Mouse (Mus musculus) hindbrain, embryonic 14.5 days (tissue): ENCODE results near the gene Clmn. TPM values are rescaled to one million over a fixed set of nuclear protein-coding genes. Genes with fewer than 3 reads are reported as not detected.
A peak's percentile ranks its signal among the peaks of the same experiment; 100 is the strongest.

ENCODE experiments used
- ATAC-seq: fragments of 200-750 bp; cut with Nextera tagmentation; 2 replicates; pipeline ENCODE4 v1.8.0; 2017; ENCODE audit warnings: moderate number of reproducible peaks, mild to moderate bottlenecking, moderate TSS enrichment, moderate library complexity; ENCODE audit not compliant: low FRiP score
- DNase-seq: peaks from one replicate; pipeline ENCODE4 v3.0.0-alpha.2; 2015; ENCODE audit warnings: low spot score
- H3K27ac ChIP-seq: fragments of 300-500 bp; sonication (generic); 2 replicates; pipeline ENCODE4 v1.5.1; 2014; ENCODE audit warnings: mild to moderate bottlenecking, moderate library complexity
- H3K27me3 ChIP-seq: fragments of 300-500 bp; sonication (generic); 2 replicates; pipeline ENCODE4 v1.6.1; 2014; ENCODE audit warnings: mild to moderate bottlenecking, low read length, mixed read lengths; ENCODE audit not compliant: control insufficient read depth, insufficient read depth
- H3K36me3 ChIP-seq: fragments of 300-500 bp; sonication (generic); replicated peaks from 2 replicates; pipeline ENCODE4 v1.6.1; 2014; ENCODE audit not compliant: control insufficient read depth, insufficient read depth
- H3K4me1 ChIP-seq: fragments of 300-500 bp; sonication (generic); replicated peaks from 2 replicates; pipeline ENCODE4 v1.6.1; 2014; ENCODE audit warnings: antibody characterized with exemption, low read length, mixed read lengths; ENCODE audit not compliant: control insufficient read depth, insufficient read depth
- H3K4me2 ChIP-seq: fragments of 300-500 bp; sonication (generic); replicated peaks from 2 replicates; pipeline ENCODE4 v1.6.1; 2014; ENCODE audit warnings: mild to moderate bottlenecking, moderate library complexity
- H3K4me3 ChIP-seq: fragments of 300-500 bp; sonication (generic); replicated peaks from 2 replicates; pipeline ENCODE4 v1.5.1; 2014; ENCODE audit warnings: mild to moderate bottlenecking, low read length
- H3K9ac ChIP-seq: fragments of 300-500 bp; sonication (generic); 2 replicates; pipeline ENCODE4 v1.6.1; 2014
- H3K9me3 ChIP-seq: fragments of 300-500 bp; sonication (generic); 2 replicates; pipeline ENCODE4 v1.6.1; 2016; ENCODE audit warnings: low read length; ENCODE audit not compliant: control insufficient read depth
- WGBS: fragments of 180-500 bp; shearing (Covaris S2); extraction: QIAGEN DNeasy Blood & Tissue Kit; methylation state at CpG from one replicate; pipeline ENCODE4 v1.1.7; 2014; 5-methylcytosine and 5-hydroxymethylcytosine counted together
- polyA plus RNA-seq: library from polyadenylated mRNA; unstranded; fragments of >200 nt; fragmentation: Nextera tagmentation; extraction: Ambion mirVana; gene quantifications from 2 replicates; pipeline ENCODE4 v1.2.1, GENCODE M21; 2014

Clmn gene
- polyA plus RNA-seq, 1 experiment from 2014 or later = 1.7 TPM

GRCm38 (mm10) chr12:104867851-104868250 lies 3.0 kb upstream of the Clmn start:
- peaks cover 3% of the 10 kb centered on the region; the same call in 1 of the 2 replicates for H3K4me1 ChIP-seq
- no peaks in the 10 kb centered on the region for H3K36me3 ChIP-seq
- no peaks in the 10 kb centered on the region for H3K9me3 ChIP-seq
- H3K27me3 ChIP-seq = no peaks in the 10 kb centered on the region
- no peak overlapping the region for H3K27ac ChIP-seq
- WGBS = 81% methylated on average over 6 of the region's 6 CpGs
- ATAC-seq = no peak
- DNase-seq = no peak
- H3K9ac ChIP-seq = no peak overlapping the region
- H3K4me3 ChIP-seq = no peak overlapping the region
- H3K4me2 ChIP-seq = no peak overlapping the region

GRCm38 (mm10) chr12:104865166-104865535 lies 275 bp upstream of the Clmn start:
- H3K27ac ChIP-seq = no peak overlapping the region
- H3K4me2 ChIP-seq = peak overlapping the region; percentile 83
- peak; percentile 26 for DNase-seq
- H3K9me3 ChIP-seq = no peaks in the 10 kb centered on the region
- no peaks in the 10 kb centered on the region for H3K27me3 ChIP-seq
- peak overlapping the region; percentile 93 for H3K9ac ChIP-seq
- H3K4me1 ChIP-seq = peaks cover 3% of the 10 kb centered on the region; the same call in 1 of the 2 replicates
- 0% methylated on average over 6 of the region's 10 CpGs for WGBS
- peak overlapping the region; percentile 74 for H3K4me3 ChIP-seq
- H3K36me3 ChIP-seq = no peaks in the 10 kb centered on the region
- ATAC-seq = peak; percentile 73

- Histone ChIP-seq H3K4me2 (0 out of 2 replicates have a peak overlapping the region, but pooled peaks have one; percentile 83), H3K36me3 (no peaks in the 10 kb centered on the region), H3K4me1 (peaks cover 9% of the 10 kb centered on the region; the same call in 1 of the 2 replicates), H3K4me3 (no peak overlapping the region), H3K27ac (no peak overlapping the region), H3K27me3 (no peaks in the 10 kb centered on the region), H3K9ac (no peak overlapping the region), H3K9me3 (no peaks in the 10 kb centered on the region)
- 84% methylated on average over 7 of the region's 7 CpGs for WGBS
- ATAC-seq = no peak
- DNase-seq = no peak
These were observed 1.2 kb downstream of the Clmn start for GRCm38 (mm10) chr12:104863653-104864052.

DNA sequence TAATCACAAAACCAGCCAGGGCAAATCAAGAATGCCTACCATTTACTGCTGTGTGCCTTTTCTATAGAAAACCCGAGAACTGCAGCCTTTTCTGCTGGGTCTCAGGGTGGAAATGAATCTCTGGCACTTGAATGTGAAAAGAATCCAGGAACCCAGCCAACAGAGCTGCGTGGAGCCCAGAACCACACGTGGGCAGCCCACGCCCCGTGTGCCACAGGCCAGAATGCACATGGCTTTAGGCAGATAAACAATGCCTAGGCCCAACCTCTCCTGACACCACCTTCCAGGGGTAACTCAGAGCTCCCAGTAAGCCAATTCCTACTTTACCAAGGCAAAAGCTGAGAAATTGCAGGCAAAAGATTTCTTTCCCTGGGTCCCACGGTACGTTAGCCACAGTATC lies 5.7 kb downstream of the Clmn start:
- DNase-seq = no peak
- Histone ChIP-seq H3K36me3 (no peaks in the 10 kb centered on the region), H3K9ac (no peak overlapping the region), H3K4me2 (no peak overlapping the region), H3K4me1 (0 out of 2 replicates have a peak, but pooled peaks cover 6% of the 10 kb centered on the region), H3K4me3 (no peak overlapping the region), H3K9me3 (no peaks in the 10 kb centered on the region), H3K27me3 (no peaks in the 10 kb centered on the region), H3K27ac (no peak overlapping the region)
- ATAC-seq = no peak
- 67% methylated on average over 7 of the region's 7 CpGs for WGBS

DNA sequence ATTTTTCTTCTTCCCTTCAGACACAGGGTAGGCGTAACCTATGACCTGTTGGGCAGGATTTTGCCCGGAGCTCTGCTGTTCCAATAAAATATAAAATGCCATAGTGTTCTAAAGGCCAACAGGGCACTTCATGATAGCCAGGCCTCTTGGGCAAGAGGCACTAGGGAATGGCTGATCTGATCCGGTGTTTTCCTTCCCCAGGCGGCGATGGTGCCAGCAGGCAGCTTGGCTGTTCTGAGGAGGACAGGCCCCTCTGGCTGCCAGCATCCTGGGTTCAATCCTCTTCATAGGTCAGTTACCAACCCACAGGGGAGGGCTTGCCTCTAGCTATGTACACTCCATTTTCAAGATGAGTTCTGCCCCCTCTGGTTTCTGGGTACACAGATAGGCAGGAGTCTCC lies 6.1 kb downstream of the Clmn start:
- Histone ChIP-seq H3K9me3 (no peaks in the 10 kb centered on the region), H3K36me3 (no peaks in the 10 kb centered on the region), H3K4me3 (no peak overlapping the region), H3K9ac (no peak overlapping the region), H3K27me3 (no peaks in the 10 kb centered on the region), H3K4me2 (no peak overlapping the region), H3K27ac (no peak overlapping the region), H3K4me1 (0 out of 2 replicates have a peak, but pooled peaks cover 6% of the 10 kb centered on the region)
- 54% methylated on average over 5 of the region's 5 CpGs for WGBS
- ATAC-seq (no peak), DNase-seq (no peak)

DNA sequence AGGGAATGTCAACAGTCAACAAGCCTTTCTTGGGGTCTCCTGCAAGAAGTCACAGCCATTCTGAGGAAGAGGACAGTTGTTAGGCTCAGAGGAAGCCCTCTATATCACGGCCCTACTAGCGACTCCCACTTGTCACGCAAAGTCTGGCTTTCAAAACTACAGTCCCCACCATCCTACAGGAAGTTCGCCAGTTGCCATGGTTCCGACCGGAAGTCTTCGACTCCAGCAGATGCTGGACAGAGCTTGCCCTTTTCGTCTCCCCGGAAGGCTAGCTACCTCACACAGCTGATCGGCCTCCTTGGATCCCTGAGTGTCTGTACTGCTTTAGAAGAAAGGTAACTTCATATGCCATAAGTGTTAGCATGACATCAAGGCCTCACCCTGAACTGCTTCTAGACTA lies 7.3 kb downstream of the Clmn start:
- Histone ChIP-seq H3K4me2 (no peak overlapping the region), H3K36me3 (no peaks in the 10 kb centered on the region), H3K4me3 (no peak overlapping the region), H3K9me3 (no peaks in the 10 kb centered on the region), H3K4me1 (0 out of 2 replicates have a peak, but pooled peaks cover 6% of the 10 kb centered on the region), H3K27ac (no peak overlapping the region), H3K27me3 (no peaks in the 10 kb centered on the region), H3K9ac (no peak overlapping the region)
- WGBS = 88% methylated on average over 10 of the region's 10 CpGs
- DNase-seq (no peak), ATAC-seq (no peak)

DNA sequence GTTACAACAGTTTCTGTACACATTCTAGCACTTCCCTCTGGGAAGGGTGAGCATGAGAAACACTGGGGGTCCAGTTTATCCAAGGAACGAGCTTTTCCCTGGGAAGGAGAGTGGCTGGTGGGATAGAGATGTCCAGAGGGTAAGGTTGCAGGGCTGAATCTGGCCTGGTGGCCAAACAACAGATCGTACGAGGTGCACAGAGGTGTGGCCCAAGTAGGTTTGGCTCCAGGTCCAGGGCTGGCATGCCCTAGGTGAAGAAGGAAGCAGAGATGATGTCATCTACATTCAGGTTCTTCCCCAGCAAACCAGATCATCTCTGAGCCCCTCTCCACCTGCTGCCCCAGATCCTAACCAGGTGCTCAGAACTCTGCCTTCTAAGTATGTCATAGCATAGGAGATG lies 8.3 kb downstream of the Clmn start:
- no peak for ATAC-seq
- Histone ChIP-seq H3K27ac (no peak overlapping the region), H3K4me3 (no peak overlapping the region), H3K4me2 (no peak overlapping the region), H3K9me3 (no peaks in the 10 kb centered on the region), H3K4me1 (0 out of 2 replicates have a peak, but pooled peaks cover 6% of the 10 kb centered on the region), H3K27me3 (no peaks in the 10 kb centered on the region), H3K36me3 (no peaks in the 10 kb centered on the region), H3K9ac (no peak overlapping the region)
- 80% methylated on average over 3 of the region's 3 CpGs for WGBS
- DNase-seq = no peak

DNA sequence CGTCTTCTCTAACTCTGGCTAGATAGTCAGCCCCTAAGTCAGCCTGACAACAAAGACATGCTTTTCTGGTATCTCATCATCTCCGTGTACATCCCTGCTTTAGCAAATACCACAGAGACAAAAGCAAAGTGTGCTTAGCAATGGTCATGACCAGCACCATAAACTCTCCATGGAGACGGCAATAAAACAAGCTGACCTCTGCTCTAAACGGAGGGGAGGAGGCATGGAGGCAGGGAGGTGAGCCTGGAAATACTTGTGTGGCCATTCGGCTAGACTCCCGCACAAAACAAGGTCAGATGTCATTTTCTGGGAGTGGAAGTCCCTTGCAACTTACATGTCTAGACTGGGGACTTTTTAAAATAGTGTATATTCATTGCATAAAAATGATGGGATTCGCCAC lies 9.3 kb downstream of the Clmn start:
- Histone ChIP-seq H3K4me3 (no peak overlapping the region), H3K4me1 (0 out of 2 replicates have a peak, but pooled peaks cover 12% of the 10 kb centered on the region), H3K36me3 (no peaks in the 10 kb centered on the region), H3K9ac (no peak overlapping the region), H3K4me2 (no peak overlapping the region), H3K9me3 (no peaks in the 10 kb centered on the region), H3K27me3 (no peaks in the 10 kb centered on the region), H3K27ac (no peak overlapping the region)
- ATAC-seq (no peak), DNase-seq (no peak)
- WGBS = 65% methylated on average over 7 of the region's 7 CpGs

DNA sequence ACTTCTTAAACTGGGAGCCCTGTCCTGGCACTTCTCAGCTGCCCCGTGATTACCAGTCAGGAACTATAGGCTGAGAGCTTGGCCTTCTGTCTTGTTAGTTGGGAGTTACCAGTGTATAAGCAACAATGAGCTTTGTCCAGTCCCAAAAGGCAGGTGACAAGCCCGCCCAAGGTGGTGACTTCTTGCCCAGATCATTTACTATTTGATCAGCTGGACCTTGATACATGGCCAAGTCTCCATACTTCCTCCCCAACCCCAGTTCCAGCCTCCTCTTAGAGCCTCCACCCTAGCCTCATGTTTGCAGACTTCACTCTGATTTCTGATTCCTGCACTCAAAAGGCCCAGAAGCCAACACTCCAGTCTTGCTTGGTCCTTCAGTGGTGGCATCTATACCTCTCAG lies 10.1 kb downstream of the Clmn start:
- Histone ChIP-seq H3K27me3 (no peaks in the 10 kb centered on the region), H3K27ac (no peak overlapping the region), H3K9me3 (no peaks in the 10 kb centered on the region), H3K4me3 (no peak overlapping the region), H3K4me2 (no peak overlapping the region), H3K9ac (no peak overlapping the region), H3K4me1 (0 out of 2 replicates have a peak, but pooled peaks cover 12% of the 10 kb centered on the region), H3K36me3 (no peaks in the 10 kb centered on the region)
- ATAC-seq (no peak), DNase-seq (no peak)
- 92% methylated on average over 2 of the region's 2 CpGs for WGBS

DNA sequence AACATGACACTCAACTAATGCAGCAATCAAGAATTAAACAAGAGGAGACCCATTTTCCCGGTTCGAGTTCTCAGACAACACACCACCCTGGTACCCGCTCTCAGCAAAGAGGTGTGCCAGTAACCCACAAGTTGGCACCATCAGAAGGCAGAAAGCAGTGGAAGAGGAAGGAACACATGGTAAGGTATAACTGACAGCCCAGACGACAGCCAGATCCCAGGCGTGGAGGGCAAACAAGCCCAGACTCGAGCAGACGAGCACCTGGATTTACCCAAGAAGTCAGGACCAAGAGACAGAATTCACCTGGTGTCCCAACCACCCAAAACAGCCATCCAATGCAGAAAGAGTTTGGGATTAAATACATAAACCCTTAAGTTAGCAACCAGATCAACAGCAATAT lies 11.5 kb downstream of the Clmn start:
- no peaks in the 10 kb centered on the region for H3K27me3 ChIP-seq
- 89% methylated on average over 7 of the region's 7 CpGs for WGBS
- no peak overlapping the region for H3K4me3 ChIP-seq
- no peak overlapping the region for H3K27ac ChIP-seq
- no peak overlapping the region for H3K9ac ChIP-seq
- DNase-seq = no peak
- ATAC-seq = no peak
- H3K4me1 ChIP-seq = 0 out of 2 replicates have a peak, but pooled peaks cover 6% of the 10 kb centered on the region
- H3K9me3 ChIP-seq = no peaks in the 10 kb centered on the region
- H3K36me3 ChIP-seq = no peaks in the 10 kb centered on the region
- no peak overlapping the region for H3K4me2 ChIP-seq
